Mouse (Mus musculus) testis, adult 2 months (tissue): Measurements from ENCODE around the gene Zfp740. TPM values are rescaled to one million over a fixed set of nuclear protein-coding genes. Genes with fewer than 3 reads are reported as not detected.

Source experiments
- H3K27ac ChIP-seq: fragments of 200-500 bp; 2 replicates; pipeline ENCODE4 v1.5.1; 2012; ENCODE audit warnings: low read depth, low read length; ENCODE audit not compliant: control insufficient read depth, insufficient read depth
- H3K27me3 ChIP-seq: fragments of 200-500 bp; 2 replicates; pipeline ENCODE4 v1.6.1; 2012; ENCODE audit warnings: mild to moderate bottlenecking, low read length, moderate library complexity; ENCODE audit not compliant: control insufficient read depth, insufficient read depth
- H3K36me3 ChIP-seq: fragments of 200-500 bp; 2 replicates; pipeline ENCODE4 v1.6.1; 2012; ENCODE audit warnings: mild to moderate bottlenecking, low read length; ENCODE audit not compliant: control insufficient read depth, insufficient read depth
- H3K4me1 ChIP-seq: fragments of 200-500 bp; 2 replicates; pipeline ENCODE4 v1.6.1; 2012; ENCODE audit warnings: low read length; ENCODE audit not compliant: control insufficient read depth, insufficient read depth
- H3K4me3 ChIP-seq: fragments of 200-500 bp; 2 replicates; pipeline ENCODE4 v1.5.1; 2012; ENCODE audit warnings: low read depth, mild to moderate bottlenecking, low read length, moderate library complexity, mixed read lengths; ENCODE audit not compliant: control insufficient read depth
- CTCF ChIP-seq: fragments of 200-500 bp; IDR thresholded peaks from 2 replicates; pipeline ENCODE4 v1.5.1; 2012; ENCODE audit warnings: low read depth, mild to moderate bottlenecking, inconsistent platforms, low read length, moderate library complexity; ENCODE audit not compliant: control insufficient read depth, insufficient read depth, insufficient replicate concordance
- POLR2A ChIP-seq: fragments of 200-500 bp; IDR thresholded peaks from 2 replicates; pipeline ENCODE4 v1.6.1; 2012; ENCODE audit warnings: low read depth, mild to moderate bottlenecking, inconsistent platforms, low read length, moderate library complexity; ENCODE audit not compliant: control insufficient read depth
- polyA plus RNA-seq: library from polyadenylated mRNA; depleted of rRNA; stranded (reverse); fragments of >200 nt; gene quantifications from 2 replicates; pipeline ENCODE4 v1.2.3, GENCODE M21; 2012

The Zfp740 gene
- polyA plus RNA-seq, 1 experiment = 11.3 TPM

DNA sequence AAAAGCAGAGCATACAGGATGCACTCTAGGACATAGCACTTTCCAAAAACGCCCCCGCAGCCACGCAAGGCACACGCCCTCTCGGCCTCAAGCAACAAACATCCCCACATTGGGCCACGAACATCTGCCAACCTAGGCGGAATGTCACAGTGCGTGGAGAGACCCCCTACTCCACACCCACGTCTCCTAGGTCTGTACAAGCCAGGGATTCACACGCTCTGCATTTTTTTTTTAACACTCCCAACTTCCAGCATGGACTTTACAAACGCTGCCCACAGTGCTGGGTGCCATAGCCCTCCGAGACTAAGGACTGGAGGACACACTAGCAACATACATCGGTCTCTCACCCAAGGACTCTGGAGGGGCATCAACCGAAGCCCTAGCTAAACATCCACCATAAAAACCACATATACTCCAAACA is 42.4 kb downstream of the Zfp740 start:
- no peak for TF ChIP-seq POLR2A
- no peak for TF ChIP-seq CTCF
- Histone ChIP-seq H3K27ac (peak overlapping the region; percentile 39; the same call in 1 of the 2 replicates), H3K4me1 (peaks cover 26% of the 10 kb centered on the region), H3K4me3 (peak overlapping the region; percentile 84), H3K27me3 (no peaks in the 10 kb centered on the region; the same call in 1 of the 2 replicates), H3K36me3 (no peaks in the 10 kb centered on the region)

DNA sequence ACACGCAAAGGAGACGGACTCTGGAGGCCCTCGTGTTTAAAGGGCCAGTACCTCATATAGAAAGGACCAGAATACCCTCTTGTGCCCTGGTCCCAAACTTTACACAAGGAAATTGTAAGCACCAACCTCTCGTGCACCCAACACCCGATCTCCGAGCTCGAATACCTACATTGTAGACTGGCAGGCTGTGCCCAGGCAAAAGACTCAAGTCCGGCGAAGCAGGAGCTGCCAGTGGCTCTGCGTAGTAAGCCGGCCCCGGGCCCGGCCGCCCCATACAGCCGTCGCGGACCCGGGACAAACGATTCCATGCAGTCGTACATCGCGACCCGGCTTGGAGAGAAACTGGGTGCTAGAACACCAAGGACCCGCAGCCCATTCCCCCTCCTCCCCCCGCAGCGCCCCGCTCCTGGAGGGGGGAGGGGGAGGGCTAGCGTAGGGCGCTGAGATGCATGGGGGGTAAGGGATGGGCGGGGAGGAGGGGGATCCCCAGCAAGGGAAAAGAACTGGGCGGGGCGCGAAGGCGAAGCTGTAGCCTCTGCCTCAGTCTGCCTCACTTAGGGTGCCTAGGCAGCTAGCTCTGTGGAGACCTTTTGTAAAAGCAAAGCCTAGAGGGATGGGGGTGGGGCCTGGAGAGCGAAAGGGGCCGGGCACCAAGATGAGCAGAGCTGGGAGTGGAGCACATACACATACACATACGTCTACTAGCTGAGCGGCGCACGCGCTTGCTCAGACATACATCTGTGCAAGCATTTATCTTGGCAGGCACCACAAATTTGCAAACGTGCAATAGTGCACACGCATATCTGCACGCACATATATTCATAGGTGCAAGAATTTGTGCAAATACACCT is 43.1 kb downstream of the Zfp740 start:
- Histone ChIP-seq H3K27me3 (no peaks in the 10 kb centered on the region; the same call in 1 of the 2 replicates), H3K27ac (peak overlapping the region; percentile 83), H3K4me1 (peaks cover 26% of the 10 kb centered on the region), H3K4me3 (peak overlapping the region; percentile 84), H3K36me3 (no peaks in the 10 kb centered on the region)
- no peak for TF ChIP-seq CTCF
- no peak for TF ChIP-seq POLR2A

DNA sequence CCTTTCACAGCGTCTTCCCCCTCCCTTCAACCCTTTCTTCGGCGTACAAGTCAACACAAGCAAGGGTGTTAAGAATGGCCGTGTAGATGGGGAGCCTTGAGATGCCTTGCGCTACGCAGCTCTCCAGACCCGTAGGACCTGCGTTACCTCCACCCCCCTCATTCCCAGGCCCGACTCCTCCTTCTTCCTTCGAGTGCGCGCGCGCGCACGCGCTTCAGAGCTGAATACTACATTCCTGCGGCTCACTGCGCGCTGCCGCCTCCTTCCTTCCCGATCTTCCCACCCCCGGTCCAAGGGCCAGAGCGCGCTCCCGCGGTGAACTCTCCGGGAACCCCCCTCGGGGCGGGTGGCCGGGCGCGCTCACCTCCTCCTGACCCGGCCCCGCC is 43.8 kb downstream of the Zfp740 start:
- Histone ChIP-seq H3K27me3 (no peaks in the 10 kb centered on the region; the same call in 1 of the 2 replicates), H3K36me3 (no peaks in the 10 kb centered on the region), H3K27ac (peak overlapping the region; percentile 83), H3K4me1 (peaks cover 26% of the 10 kb centered on the region), H3K4me3 (peak overlapping the region; percentile 84)
- TF ChIP-seq CTCF = no peak
- TF ChIP-seq POLR2A = peak; percentile 44; the same call in 1 of the 2 replicates

DNA sequence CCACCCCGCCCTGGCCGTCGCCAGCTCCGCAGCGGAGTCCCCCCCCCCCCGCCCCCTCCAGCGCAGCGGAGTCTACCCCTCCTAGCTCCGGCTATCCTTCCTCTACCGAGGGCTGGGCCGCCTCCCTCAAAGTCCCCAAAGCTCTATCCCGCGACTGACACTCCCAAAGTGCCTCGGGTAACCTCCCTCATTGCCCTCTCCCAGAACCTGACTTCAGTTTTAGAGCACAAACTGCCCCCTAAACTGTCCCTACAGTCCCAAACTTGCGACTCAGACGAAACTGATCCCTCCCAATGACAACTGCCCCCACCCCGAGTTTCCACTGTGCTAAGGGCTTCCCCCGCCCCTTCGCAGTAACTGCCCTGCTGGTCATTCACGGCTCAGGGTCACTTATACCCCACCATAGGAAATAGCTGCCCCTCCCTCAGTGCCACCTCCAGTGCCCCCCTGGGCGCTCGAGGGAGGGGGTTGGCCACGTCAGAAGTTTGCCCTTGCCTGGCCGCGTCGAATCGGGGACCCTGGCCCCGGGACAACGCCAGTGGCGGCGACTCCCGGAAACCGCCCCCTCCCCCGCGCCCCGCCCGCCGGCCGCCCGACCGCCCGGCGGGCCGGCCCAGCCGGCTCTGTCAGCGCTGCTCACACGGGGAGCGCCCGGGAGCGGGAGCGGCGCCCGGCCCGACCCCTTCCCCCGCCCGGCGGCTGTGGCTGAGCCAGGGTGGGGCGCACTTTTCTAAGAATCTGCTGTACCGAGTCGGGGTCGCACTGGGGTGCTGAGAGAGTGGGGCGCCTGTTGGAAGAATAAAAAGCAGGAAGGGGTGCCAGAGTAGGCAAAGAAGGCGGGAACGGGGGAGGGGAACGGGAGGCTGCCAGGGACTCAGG is 44.4 kb downstream of the Zfp740 start:
- Histone ChIP-seq H3K4me1 (peaks cover 26% of the 10 kb centered on the region), H3K27me3 (no peaks in the 10 kb centered on the region; the same call in 1 of the 2 replicates)

DNA sequence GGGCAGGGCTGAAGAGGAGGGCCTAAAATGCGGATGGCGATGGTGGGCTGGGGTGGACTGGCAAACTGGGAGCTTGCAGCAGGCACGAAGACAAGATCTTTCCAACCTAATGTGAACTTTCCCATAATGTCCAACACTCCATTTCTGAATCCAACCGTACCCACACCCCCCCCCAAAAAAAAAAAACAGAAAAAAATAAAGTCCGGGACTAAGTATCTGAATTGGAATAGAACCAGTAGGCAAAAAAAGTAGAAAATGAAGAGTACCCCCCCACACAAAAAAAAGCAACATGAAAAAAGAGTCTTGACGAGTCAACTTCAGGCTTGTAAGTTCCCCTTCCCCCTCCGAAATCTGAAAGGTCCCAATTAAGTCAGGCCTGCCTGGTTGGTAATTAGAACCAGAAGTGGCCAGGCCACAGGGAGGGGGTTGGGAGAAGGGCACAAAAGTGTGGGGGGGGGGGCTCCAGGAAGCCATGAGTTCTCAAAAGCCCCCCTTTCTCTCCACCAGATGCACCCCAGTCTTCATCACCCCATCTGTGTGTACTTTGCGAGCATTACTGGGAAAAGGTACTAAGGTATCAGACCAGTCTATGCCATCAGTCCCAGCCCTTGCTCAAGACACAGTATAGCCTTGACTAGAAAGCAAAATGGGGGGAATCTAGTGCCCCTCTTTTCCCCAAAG is 45.2 kb downstream of the Zfp740 start:
- Histone ChIP-seq H3K27me3 (no peaks in the 10 kb centered on the region; the same call in 1 of the 2 replicates), H3K36me3 (no peaks in the 10 kb centered on the region), H3K4me1 (peaks cover 20% of the 10 kb centered on the region), H3K27ac (peak overlapping the region; percentile 56; the same call in 1 of the 2 replicates), H3K4me3 (peak overlapping the region; percentile 88)
- no peak for TF ChIP-seq CTCF
- TF ChIP-seq POLR2A = no peak

More for the DNA sequence above, 44.4 kb downstream of the Zfp740 start:
- TF ChIP-seq CTCF (no peak), POLR2A (peak; percentile 3; the same call in 1 of the 2 replicates)
- Histone ChIP-seq H3K4me3 (peak overlapping the region; percentile 88), H3K36me3 (no peaks in the 10 kb centered on the region), H3K27ac (peak overlapping the region; percentile 79)

DNA sequence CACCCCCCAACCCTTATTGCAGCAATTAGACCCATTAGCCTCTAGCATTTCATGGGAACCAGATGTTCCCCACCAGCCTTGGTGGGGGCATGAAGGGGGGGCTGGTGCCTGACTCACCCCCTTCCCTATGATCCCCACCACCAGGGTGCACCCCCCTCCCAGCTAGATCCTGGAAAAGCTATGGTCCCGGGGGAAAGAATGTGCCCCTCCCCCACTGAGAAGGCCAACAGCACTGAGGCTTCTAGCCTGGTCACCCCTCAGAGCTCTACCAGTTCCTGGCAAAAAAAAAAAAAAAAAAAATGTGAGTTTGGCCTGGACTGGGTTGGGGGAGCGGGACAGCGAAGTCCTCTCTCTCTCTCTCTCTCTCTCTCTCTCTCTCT is 45.8 kb downstream of the Zfp740 start:
- Histone ChIP-seq H3K27me3 (no peaks in the 10 kb centered on the region; the same call in 1 of the 2 replicates), H3K27ac (no peak overlapping the region), H3K4me1 (peaks cover 18% of the 10 kb centered on the region), H3K4me3 (no peak overlapping the region), H3K36me3 (no peaks in the 10 kb centered on the region)
- TF ChIP-seq POLR2A (no peak), CTCF (no peak)
